Mouse (Mus musculus): Measurements from ENCODE around the gene Pgf.

Pgf gene

GRCm38 (mm10) chr12:85177740-85178239 is at the start of gene Pgf:
Gene Pgf, minus strand, starts transcription at chr12:85177790.
- DNase-seq (ENCODE audit: low read depth, low spot score) = peak; percentile 32

- DNase-seq (ENCODE audit: low read depth, low spot score) = no peak
These were observed 49.6 kb upstream of the Pgf start for GRCm38 (mm10) chr12:85227227-85227626.

GRCm38 (mm10) chr12:85219905-85220290 is 42.3 kb upstream of the Pgf start:
- DNase-seq (ENCODE audit: low read depth, low spot score) = peak; percentile 68

GRCm38 (mm10) chr12:85219236-85219904 is 41.8 kb upstream of the Pgf start, which contains the start of gene Eif2b2:
Gene Eif2b2, plus strand, starts transcription at chr12:85219481.
- peak; percentile 97 for DNase-seq (ENCODE audit: low read depth, low spot score)

GRCm38 (mm10) chr12:85217733-85218310 is 40.2 kb upstream of the Pgf start:
- no peak for DNase-seq (ENCODE audit: low read depth, low spot score)

GRCm38 (mm10) chr12:85215031-85215430 is 37.4 kb upstream of the Pgf start:
- DNase-seq (ENCODE audit: low read depth, low spot score) = no peak

GRCm38 (mm10) chr12:85208687-85209199 is 31.2 kb upstream of the Pgf start:
- peak; percentile 12 for DNase-seq (ENCODE audit: low read depth, low spot score)

- no peak for DNase-seq (ENCODE audit: low read depth, low spot score)
These were observed 27.8 kb upstream of the Pgf start for GRCm38 (mm10) chr12:85205425-85205824.

GRCm38 (mm10) chr12:85204105-85204504 is 26.5 kb upstream of the Pgf start:
- no peak for DNase-seq (ENCODE audit: low read depth, low spot score)

GRCm38 (mm10) chr12:85203699-85204098 is 26.1 kb upstream of the Pgf start:
- DNase-seq (ENCODE audit: low read depth, low spot score) = no peak

GRCm38 (mm10) chr12:85202191-85202590 is 24.6 kb upstream of the Pgf start:
- DNase-seq (ENCODE audit: low read depth, low spot score) = no peak

GRCm38 (mm10) chr12:85201830-85202147 is 24.2 kb upstream of the Pgf start:
- DNase-seq (ENCODE audit: low read depth, low spot score) = no peak

- DNase-seq (ENCODE audit: low read depth, low spot score) = no peak
These were observed 23.6 kb upstream of the Pgf start for GRCm38 (mm10) chr12:85200929-85201829.

- no peak for DNase-seq (ENCODE audit: low read depth, low spot score)
These were observed 22.4 kb upstream of the Pgf start for GRCm38 (mm10) chr12:85199954-85200353.

- DNase-seq (ENCODE audit: low read depth, low spot score) = no peak
These were observed 20.3 kb upstream of the Pgf start for GRCm38 (mm10) chr12:85197936-85198335.

GRCm38 (mm10) chr12:85197371-85197770 is 19.8 kb upstream of the Pgf start:
- no peak for DNase-seq (ENCODE audit: low read depth, low spot score)

GRCm38 (mm10) chr12:85196191-85196590 is 18.6 kb upstream of the Pgf start:
- no peak for DNase-seq (ENCODE audit: low read depth, low spot score)

- DNase-seq (ENCODE audit: low read depth, low spot score) = no peak
These were observed 17.5 kb upstream of the Pgf start for GRCm38 (mm10) chr12:85195086-85195485.

- DNase-seq (ENCODE audit: low read depth, low spot score) = no peak
These were observed 17.0 kb upstream of the Pgf start for GRCm38 (mm10) chr12:85194623-85195018.

GRCm38 (mm10) chr12:85193923-85194622 is 16.5 kb upstream of the Pgf start:
- no peak for DNase-seq (ENCODE audit: low read depth, low spot score)

- DNase-seq (ENCODE audit: low read depth, low spot score) = no peak
These were observed 15.6 kb upstream of the Pgf start for GRCm38 (mm10) chr12:85193146-85193545.
